Mouse (Mus musculus) neural tube, embryonic 15.5 days (tissue): ENCODE data around the gene Esp31. TPM values are rescaled to one million over a fixed set of nuclear protein-coding genes. Genes with fewer than 3 reads are reported as not detected.

ENCODE experiments used
- ATAC-seq: fragments of 200-750 bp; cut with Nextera tagmentation; 2 replicates; pipeline ENCODE4 v1.8.0; 2017; ENCODE audit warnings: mild to moderate bottlenecking, moderate TSS enrichment, moderate library complexity; ENCODE audit not compliant: low FRiP score
- H3K27ac ChIP-seq: fragments of 300-500 bp; sonication (generic); replicated peaks from 2 replicates; pipeline ENCODE4 v1.5.1; 2015; ENCODE audit warnings: mild to moderate bottlenecking, inconsistent platforms
- H3K27me3 ChIP-seq: fragments of 300-500 bp; sonication (generic); replicated peaks from 2 replicates; pipeline ENCODE4 v1.6.1; 2015; ENCODE audit warnings: inconsistent platforms
- H3K36me3 ChIP-seq: fragments of 300-500 bp; sonication (generic); 2 replicates; pipeline ENCODE4 v1.6.1; 2015; ENCODE audit warnings: inconsistent platforms
- H3K4me1 ChIP-seq: fragments of 300-500 bp; sonication (generic); 2 replicates; pipeline ENCODE4 v1.6.1; 2015; ENCODE audit warnings: inconsistent platforms
- H3K4me2 ChIP-seq: fragments of 300-500 bp; sonication (generic); 2 replicates; pipeline ENCODE4 v1.6.1; 2015; ENCODE audit warnings: inconsistent platforms, mild to moderate bottlenecking, moderate library complexity
- H3K4me3 ChIP-seq: fragments of 300-500 bp; sonication (generic); replicated peaks from 2 replicates; pipeline ENCODE4 v1.5.1; 2015; ENCODE audit warnings: mild to moderate bottlenecking, inconsistent platforms
- H3K9ac ChIP-seq: fragments of 300-500 bp; sonication (generic); replicated peaks from 2 replicates; pipeline ENCODE4 v1.6.1; 2015; ENCODE audit warnings: mild to moderate bottlenecking, inconsistent platforms
- H3K9me3 ChIP-seq: fragments of 300-500 bp; sonication (generic); replicated peaks from 2 replicates; pipeline ENCODE4 v1.6.1; 2016; ENCODE audit warnings: inconsistent platforms
- WGBS: fragments of 180-500 bp; shearing (Covaris S2); methylation state at CpG from one replicate; pipeline ENCODE4 v1.1.7; 2015; ENCODE audit warnings: mixed read lengths; 5-methylcytosine and 5-hydroxymethylcytosine counted together
- polyA plus RNA-seq: library from polyadenylated mRNA; unstranded; fragments of >200 nt; fragmentation: Nextera tagmentation; extraction: Ambion mirVana; gene quantifications from 2 replicates; pipeline ENCODE4 v1.2.1, GENCODE M21; 2015

Esp31 gene
- not detected in 2 replicates for polyA plus RNA-seq

- H3K4me3 ChIP-seq, result no peak within 1 kb of the TSS
- no peaks in the 10 kb centered on the region for H3K4me1 ChIP-seq
- H3K36me3 ChIP-seq, result no peaks in the 10 kb centered on the region
- H3K4me2 ChIP-seq, result no peak within 1 kb of the TSS
- H3K9me3 ChIP-seq, result peaks cover 5% of the 10 kb centered on the region; the same call in 1 of the 2 replicates
- WGBS, result 86% methylated on average over 2 of the region's 2 CpGs
- no peaks in the 10 kb centered on the region for H3K27me3 ChIP-seq
- no peak for ATAC-seq
- no peak within 1 kb of the TSS for H3K27ac ChIP-seq
- H3K9ac ChIP-seq, result no peak within 1 kb of the TSS
Observed at GRCm38 (mm10) chr17:38639147-38639546, at the start of gene Esp31. Gene Esp31, plus strand, starts transcription at chr17:38639447.

Other genes starting within 250 kb of the Esp31 start
- gene Esp36, start 219.3 kb upstream of the Esp31 start, polyA plus RNA-seq, result not detected in 2 replicates
- gene Esp34, start 85.3 kb upstream of the Esp31 start, polyA plus RNA-seq, result not detected in 2 replicates